Mouse (Mus musculus): ENCODE measurements around the gene Cda. TPM values are rescaled to one million over a fixed set of nuclear protein-coding genes. Genes with fewer than 3 reads are reported as not detected.
A peak's percentile ranks its signal among the peaks of the same experiment; 100 is the strongest.

The Cda gene
- polyA plus RNA-seq, 1 experiment = 0.33 TPM

DNA sequence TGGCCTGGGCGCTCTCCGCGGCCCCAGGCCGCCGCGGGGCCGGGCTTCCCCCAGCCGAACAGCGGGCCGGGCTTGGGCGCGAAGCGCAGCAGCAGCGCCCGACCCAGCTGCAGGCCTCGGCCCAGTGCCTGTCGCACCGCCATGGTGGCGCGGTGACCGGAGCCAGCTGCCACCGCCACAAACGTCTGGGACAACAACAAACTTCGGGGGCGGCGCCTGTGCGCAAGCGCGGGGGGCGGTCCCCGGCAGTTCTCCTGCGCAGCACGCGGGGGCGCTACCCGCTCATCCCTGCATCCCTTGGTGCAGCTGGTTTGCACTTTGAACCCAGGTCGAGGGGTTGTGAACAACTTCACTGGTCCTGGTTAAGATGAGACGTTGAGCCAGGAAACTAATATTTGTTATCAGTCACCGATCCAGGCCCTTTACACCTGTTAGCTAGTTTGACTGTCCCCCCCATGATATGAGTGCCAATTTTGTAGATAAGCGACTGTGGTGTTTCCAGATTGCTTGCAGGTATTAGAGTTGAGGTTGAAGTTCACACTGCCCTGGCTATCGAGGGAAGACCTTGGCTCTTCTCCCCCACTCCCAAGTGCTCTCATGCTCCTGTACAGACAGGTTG is 41.6 kb downstream of the Cda start, which contains the start of gene Pink1:
TSS of gene Pink1 (minus strand) at position 231 of the 619 bp plus-strand sequence.
- Histone ChIP-seq H3K27ac (ENCODE audit: insufficient read depth, low read length) (peak within 1 kb of the TSS; percentile 98), H3K36me3 (ENCODE audit: control insufficient read depth, insufficient read depth, low read length) (no peaks in the 10 kb centered on the region), H3K4me1 (ENCODE audit: control insufficient read depth, insufficient read depth, insufficient read length) (peaks cover 5% of the 10 kb centered on the region; the same call in 1 of the 2 replicates), H3K4me3 (ENCODE audit: extremely low read depth, insufficient read depth, insufficient read length) (peak within 1 kb of the TSS; percentile 94), H3K27me3 (ENCODE audit: control insufficient read depth, insufficient read depth, low read length) (no peaks in the 10 kb centered on the region)
- 3% methylated on average over 41 of the region's 41 CpGs for WGBS
- TF ChIP-seq CTCF (IDR thresholded peaks at IDR 0.05; ENCODE audit: extremely low read depth, insufficient read depth, insufficient read length, insufficient replicate concordance) = peak; percentile 92
- TF ChIP-seq POLR2A (IDR thresholded peaks at IDR 0.05; ENCODE audit: low read depth, low read length) = peak; percentile 52
- DNase-seq (ENCODE audit: low read depth in 1 of 2, low spot score in 2 of 2) = peak; percentile 66 to 83

DNA sequence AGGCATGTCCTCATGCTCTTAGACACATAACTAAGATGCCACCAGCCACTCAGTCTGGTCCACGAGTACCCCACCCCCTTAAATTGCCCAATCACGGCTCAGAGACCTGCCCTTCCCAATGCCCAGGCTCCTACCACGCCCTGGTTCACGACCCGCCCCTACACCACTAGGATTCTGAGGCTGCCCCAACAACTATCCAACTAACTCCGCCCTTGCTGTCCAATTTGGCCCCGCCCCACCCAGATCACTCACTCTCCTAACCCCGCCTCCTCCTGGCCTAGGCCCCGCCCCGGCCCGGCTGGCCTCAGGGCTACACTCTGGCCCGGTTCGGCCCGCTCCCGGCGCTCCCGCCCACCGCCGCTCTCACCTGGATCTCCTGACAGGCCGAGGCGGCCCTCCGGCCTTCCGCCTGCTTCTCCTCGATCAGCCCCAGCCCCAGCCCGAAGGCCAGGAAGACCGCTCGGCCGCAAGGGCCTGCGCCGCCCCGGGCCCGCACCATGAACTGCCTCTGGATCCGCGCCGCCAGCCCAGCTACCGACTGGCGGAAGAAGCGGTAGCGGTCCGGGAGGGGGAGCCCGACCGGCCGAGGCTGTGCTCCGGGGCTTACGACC is 42.2 kb downstream of the Cda start:
- H3K4me1 ChIP-seq (ENCODE audit: control insufficient read depth, insufficient read depth, insufficient read length) = peaks cover 5% of the 10 kb centered on the region; the same call in 1 of the 2 replicates
- no peak for TF ChIP-seq CTCF (IDR thresholded peaks at IDR 0.05; ENCODE audit: extremely low read depth, insufficient read depth, insufficient read length, insufficient replicate concordance)
- TF ChIP-seq POLR2A (IDR thresholded peaks at IDR 0.05; ENCODE audit: low read depth, low read length) = no peak
- peak overlapping the region; percentile 98 for H3K27ac ChIP-seq (ENCODE audit: insufficient read depth, low read length)
- DNase-seq (ENCODE audit: low read depth in 1 of 2, low spot score in 2 of 2) = peak; percentile 75 to 91
- WGBS = 1% methylated on average over 45 of the region's 45 CpGs
- H3K36me3 ChIP-seq (ENCODE audit: control insufficient read depth, insufficient read depth, low read length) = no peaks in the 10 kb centered on the region
- no peaks in the 10 kb centered on the region for H3K27me3 ChIP-seq (ENCODE audit: control insufficient read depth, insufficient read depth, low read length)
- peak overlapping the region; percentile 94 for H3K4me3 ChIP-seq (ENCODE audit: extremely low read depth, insufficient read depth, insufficient read length)

GRCm38 (mm10) chr4:138324451-138324850 is 43.3 kb downstream of the Cda start:
- no peak for TF ChIP-seq POLR2A (IDR thresholded peaks at IDR 0.05; ENCODE audit: low read depth, low read length)
- TF ChIP-seq CTCF (IDR thresholded peaks at IDR 0.05; ENCODE audit: extremely low read depth, insufficient read depth, insufficient read length, insufficient replicate concordance) = no peak
- 91% methylated on average over 3 of the region's 3 CpGs for WGBS
- DNase-seq (ENCODE audit: low read depth in 1 of 2, low spot score in 2 of 2) = no peak
- 0 out of 2 replicates have a peak, but pooled peaks cover 2% of the 10 kb centered on the region for H3K36me3 ChIP-seq (ENCODE audit: control insufficient read depth, insufficient read depth, low read length)
- H3K27ac ChIP-seq (ENCODE audit: insufficient read depth, low read length) = no peak overlapping the region
- no peaks in the 10 kb centered on the region for H3K27me3 ChIP-seq (ENCODE audit: control insufficient read depth, insufficient read depth, low read length)
- H3K4me3 ChIP-seq (ENCODE audit: extremely low read depth, insufficient read depth, insufficient read length) = no peak overlapping the region
- peaks cover 5% of the 10 kb centered on the region; the same call in 1 of the 2 replicates for H3K4me1 ChIP-seq (ENCODE audit: control insufficient read depth, insufficient read depth, insufficient read length)

DNA sequence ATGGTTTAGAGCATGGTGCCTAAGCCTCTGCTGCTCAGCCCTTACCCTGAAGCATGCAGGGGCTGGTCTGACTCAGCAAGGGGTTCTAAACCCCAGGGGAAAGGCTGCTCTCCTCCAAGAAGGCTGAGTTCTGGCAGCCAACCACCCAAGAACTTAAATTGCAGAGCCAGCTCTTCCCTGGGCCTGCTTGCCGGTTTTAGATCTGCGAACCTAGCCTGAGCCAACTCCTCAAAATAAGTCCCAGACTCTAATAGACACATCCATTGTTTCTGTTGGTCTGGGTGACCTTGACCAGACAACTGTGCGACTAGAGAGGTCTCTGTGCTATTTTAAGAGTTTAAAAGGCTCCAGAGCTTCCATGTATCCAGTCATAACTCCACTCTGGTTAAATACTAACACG is 44.0 kb downstream of the Cda start:
- no peak for TF ChIP-seq CTCF (IDR thresholded peaks at IDR 0.05; ENCODE audit: extremely low read depth, insufficient read depth, insufficient read length, insufficient replicate concordance)
- Histone ChIP-seq H3K36me3 (ENCODE audit: control insufficient read depth, insufficient read depth, low read length) (0 out of 2 replicates have a peak, but pooled peaks cover 2% of the 10 kb centered on the region), H3K27ac (ENCODE audit: insufficient read depth, low read length) (no peak overlapping the region), H3K27me3 (ENCODE audit: control insufficient read depth, insufficient read depth, low read length) (no peaks in the 10 kb centered on the region), H3K4me3 (ENCODE audit: extremely low read depth, insufficient read depth, insufficient read length) (no peak overlapping the region), H3K4me1 (ENCODE audit: control insufficient read depth, insufficient read depth, insufficient read length) (peaks cover 5% of the 10 kb centered on the region; the same call in 1 of the 2 replicates)
- WGBS = 82% methylated on average over 4 of the region's 4 CpGs
- no peak for DNase-seq (ENCODE audit: low read depth in 1 of 2, low spot score in 2 of 2)

DNA sequence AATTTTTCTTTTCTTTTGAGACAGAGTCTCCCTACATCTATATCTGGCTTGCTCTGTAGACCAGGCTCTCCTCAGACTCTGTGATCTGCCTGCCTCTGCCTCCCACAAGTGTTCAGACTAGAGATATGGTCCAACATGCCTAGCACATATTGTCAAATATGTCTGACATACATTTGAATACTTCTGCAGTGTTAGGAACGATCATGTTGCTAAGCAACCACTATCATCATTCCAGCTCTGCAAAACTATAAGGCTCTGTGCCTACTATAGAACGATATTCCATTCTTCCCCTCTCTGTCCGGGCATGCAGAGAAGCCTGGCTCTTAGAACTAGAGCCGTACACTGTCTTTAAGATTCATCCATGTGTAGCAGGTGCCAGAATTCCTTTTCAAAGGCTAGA is 45.1 kb downstream of the Cda start:
- Histone ChIP-seq H3K4me1 (ENCODE audit: control insufficient read depth, insufficient read depth, insufficient read length) (peaks cover 5% of the 10 kb centered on the region; the same call in 1 of the 2 replicates), H3K27ac (ENCODE audit: insufficient read depth, low read length) (no peak overlapping the region), H3K27me3 (ENCODE audit: control insufficient read depth, insufficient read depth, low read length) (no peaks in the 10 kb centered on the region), H3K4me3 (ENCODE audit: extremely low read depth, insufficient read depth, insufficient read length) (no peak overlapping the region), H3K36me3 (ENCODE audit: control insufficient read depth, insufficient read depth, low read length) (peaks cover 3% of the 10 kb centered on the region; the same call in 1 of the 2 replicates)
- no peak for DNase-seq (ENCODE audit: low read depth in 1 of 2, low spot score in 2 of 2)
- 84% methylated on average over 4 of the region's 4 CpGs for WGBS
- TF ChIP-seq CTCF (IDR thresholded peaks at IDR 0.05; ENCODE audit: extremely low read depth, insufficient read depth, insufficient read length, insufficient replicate concordance) (no peak), POLR2A (IDR thresholded peaks at IDR 0.05; ENCODE audit: low read depth, low read length) (no peak)

DNA sequence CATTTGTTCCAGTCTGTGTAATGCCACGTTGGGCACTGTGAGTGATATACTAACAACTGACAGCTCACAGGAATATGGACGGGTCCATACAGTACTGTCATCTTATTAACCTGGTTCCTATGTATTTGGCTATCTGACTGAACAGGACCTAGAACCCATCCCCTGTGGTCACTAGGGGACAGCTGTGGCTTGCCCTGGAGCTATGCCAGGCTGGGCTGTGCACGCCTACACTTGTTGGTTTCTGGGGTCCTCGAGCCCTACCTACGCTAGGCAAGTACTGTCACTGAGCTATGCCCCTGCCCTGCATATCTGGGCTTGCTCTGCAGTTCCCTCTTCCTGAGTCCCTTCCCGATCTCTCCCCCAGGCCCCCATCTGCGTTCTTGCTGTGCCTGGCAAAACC is 46.3 kb downstream of the Cda start:
- no peak overlapping the region for H3K4me3 ChIP-seq (ENCODE audit: extremely low read depth, insufficient read depth, insufficient read length)
- H3K27ac ChIP-seq (ENCODE audit: insufficient read depth, low read length) = no peak overlapping the region
- DNase-seq (ENCODE audit: low read depth in 1 of 2, low spot score in 2 of 2) = no peak
- 80% methylated on average over 7 of the region's 7 CpGs for WGBS
- TF ChIP-seq CTCF (IDR thresholded peaks at IDR 0.05; ENCODE audit: extremely low read depth, insufficient read depth, insufficient read length, insufficient replicate concordance) = no peak
- no peak for TF ChIP-seq POLR2A (IDR thresholded peaks at IDR 0.05; ENCODE audit: low read depth, low read length)
- peaks cover 5% of the 10 kb centered on the region; the same call in 1 of the 2 replicates for H3K4me1 ChIP-seq (ENCODE audit: control insufficient read depth, insufficient read depth, insufficient read length)
- H3K36me3 ChIP-seq (ENCODE audit: control insufficient read depth, insufficient read depth, low read length) = peaks cover 4% of the 10 kb centered on the region; the same call in 1 of the 2 replicates
- H3K27me3 ChIP-seq (ENCODE audit: control insufficient read depth, insufficient read depth, low read length) = no peaks in the 10 kb centered on the region

DNA sequence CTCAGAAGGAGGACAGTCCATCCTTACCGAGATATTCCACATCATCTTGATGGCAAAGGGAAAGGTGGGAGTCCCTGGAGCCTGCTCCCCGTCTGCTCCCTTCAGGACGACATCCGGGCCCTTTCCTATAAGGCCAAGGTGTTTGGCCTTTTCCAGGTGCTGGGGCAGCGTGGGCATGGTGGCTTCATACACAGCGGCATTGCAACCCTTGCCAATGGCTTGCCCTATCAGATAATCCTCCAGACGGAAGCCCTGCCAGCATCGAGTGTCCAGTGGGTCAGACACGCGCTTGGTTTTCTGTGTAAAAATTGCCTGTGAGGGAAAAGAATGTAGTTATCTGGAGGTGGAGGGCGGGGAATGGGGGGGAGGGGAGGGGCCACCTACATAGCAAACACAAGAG is 47.1 kb downstream of the Cda start:
- no peaks in the 10 kb centered on the region for H3K27me3 ChIP-seq (ENCODE audit: control insufficient read depth, insufficient read depth, low read length)
- no peak for DNase-seq (ENCODE audit: low read depth in 1 of 2, low spot score in 2 of 2)
- 92% methylated on average over 11 of the region's 11 CpGs for WGBS
- H3K36me3 ChIP-seq (ENCODE audit: control insufficient read depth, insufficient read depth, low read length) = peaks cover 6% of the 10 kb centered on the region; the same call in 1 of the 2 replicates
- no peak overlapping the region for H3K27ac ChIP-seq (ENCODE audit: insufficient read depth, low read length)
- H3K4me1 ChIP-seq (ENCODE audit: control insufficient read depth, insufficient read depth, insufficient read length) = peaks cover 5% of the 10 kb centered on the region; the same call in 1 of the 2 replicates
- TF ChIP-seq CTCF (IDR thresholded peaks at IDR 0.05; ENCODE audit: extremely low read depth, insufficient read depth, insufficient read length, insufficient replicate concordance) = no peak
- TF ChIP-seq POLR2A (IDR thresholded peaks at IDR 0.05; ENCODE audit: low read depth, low read length) = no peak
- no peak overlapping the region for H3K4me3 ChIP-seq (ENCODE audit: extremely low read depth, insufficient read depth, insufficient read length)
